Mouse (Mus musculus) liver, embryonic 14.5 days (tissue): ENCODE measurements around the gene Ankrd34a.

Experiments used
- CTCF ChIP-seq: IDR thresholded peaks from 2 replicates; pipeline ENCODE4 v1.5.1; 2016; ENCODE audit warnings: antibody characterized with exemption, low read depth, control low read depth
- EP300 ChIP-seq: IDR thresholded peaks from 2 replicates; pipeline ENCODE4 v1.6.1; 2016; ENCODE audit warnings: antibody characterized with exemption, low read depth

GRCm38 (mm10) chr3:96594851-96595250 lies 1.6 kb upstream of the Ankrd34a start:
- TF ChIP-seq EP300 (no peak), CTCF (0 out of 2 replicates have a peak, but pooled peaks have one; percentile 14)
